Mouse (Mus musculus) liver (tissue): ENCODE measurements at regions not wholly inside any gene's neighbourhood (a gene's known extent, or its start where the extent isn't known, plus 50 kb on each side); places are given as distances from the start of the nearest gene placed in this dataset.

Source experiments
- DNase-seq: peaks from one replicate; pipeline ENCODE4 v3.0.0-alpha.2; 2020; ENCODE audit warnings: mixed read lengths

GRCm38 (mm10) chr11:45795731-45796130 is 56.1 kb upstream of the Clint1 start:
- peak; percentile 84 for DNase-seq

DNA sequence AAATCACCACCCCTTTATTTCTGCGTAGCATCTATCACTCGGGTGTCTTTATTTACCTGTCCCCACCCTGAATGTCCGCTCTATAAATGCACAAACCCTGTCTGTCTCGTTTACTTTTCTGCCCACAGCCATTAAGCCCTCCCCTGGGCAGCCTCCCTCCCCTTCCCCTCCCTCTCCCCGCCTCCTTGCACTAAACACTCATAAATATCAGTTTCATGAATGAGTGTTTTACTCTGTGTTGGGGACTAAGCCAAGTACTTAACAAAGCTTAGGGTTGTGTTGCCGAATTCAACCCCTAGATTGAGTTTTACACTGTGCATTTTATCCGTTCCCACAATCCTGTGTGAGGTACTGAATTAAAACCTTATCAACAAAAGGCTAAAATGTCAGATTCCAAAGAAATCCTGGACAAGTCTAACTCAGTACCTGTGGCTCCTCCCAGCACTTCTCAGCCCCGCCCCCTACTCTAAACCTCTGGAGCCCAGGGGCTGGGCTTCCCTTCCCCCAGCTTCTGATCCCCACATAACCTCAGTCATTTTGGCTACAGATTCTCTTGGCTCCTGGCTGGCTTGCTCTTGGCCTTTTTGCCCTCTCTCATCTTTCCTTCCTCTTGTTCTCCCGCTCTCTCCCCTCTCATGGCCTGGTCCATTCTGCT is 52.0 kb upstream of the Clint1 start:
- peak; percentile 51 for DNase-seq
